Mouse (Mus musculus) bone marrow, adult 2 months (tissue): ENCODE results near the gene Aff1.

Source experiments
- CTCF ChIP-seq: fragments of 200-500 bp; IDR thresholded peaks from 2 replicates; pipeline ENCODE4 v1.5.1; 2011; ENCODE audit warnings: low read length, control low read depth; ENCODE audit not compliant: control insufficient read depth, insufficient read depth
- POLR2A ChIP-seq: fragments of 200-500 bp; IDR thresholded peaks from 2 replicates; pipeline ENCODE4 v1.6.1; 2011; ENCODE audit warnings: low read depth, mild to moderate bottlenecking, control low read depth, low read length, borderline replicate concordance; ENCODE audit not compliant: control insufficient read depth

DNA sequence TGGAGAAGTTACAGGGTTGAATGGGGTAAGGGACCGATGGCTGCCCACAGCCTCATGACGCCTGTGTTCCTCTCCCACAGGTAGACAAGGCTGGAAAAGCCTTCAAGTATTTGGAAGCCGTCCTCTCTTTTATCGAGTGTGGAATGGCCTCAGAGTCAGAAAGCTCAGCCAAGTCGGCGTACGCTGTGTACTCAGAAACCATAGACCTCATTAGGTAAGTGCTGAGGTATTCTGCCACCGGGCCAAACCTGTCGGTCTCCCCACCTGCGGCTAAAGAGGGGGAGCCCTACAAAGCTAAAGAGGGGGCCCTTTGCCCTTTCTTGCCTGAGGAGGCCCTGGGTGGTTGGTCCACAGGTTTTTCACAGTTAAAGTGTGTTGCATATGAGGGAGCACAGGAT is 154.0 kb downstream of the Aff1 start:
- TF ChIP-seq POLR2A (no peak), CTCF (no peak)
